Mouse (Mus musculus): ENCODE measurements at regions not wholly inside any gene's neighbourhood (a gene's known extent, or its start where the extent isn't known, plus 50 kb on each side); places are given as distances from the start of the nearest gene placed in this dataset.

GRCm38 (mm10) chrX:57869648-57870047 lies 152.9 kb upstream of the Zic3 start:
- no peaks in the 10 kb centered on the region for H3K9me3 ChIP-seq
- H3K9ac ChIP-seq, result no peak overlapping the region
- no peak overlapping the region for H3K4me2 ChIP-seq
- peak; percentile 53; the same call in 1 of the 2 replicates for ATAC-seq (ENCODE audit: low read depth)
- H3K27me3 ChIP-seq, result no peaks in the 10 kb centered on the region
- 42% methylated on average over 5 of the region's 5 CpGs for WGBS
- H3K4me1 ChIP-seq (replicated peaks), result no peaks in the 10 kb centered on the region
- H3K4me3 ChIP-seq, result no peak overlapping the region
- H3K27ac ChIP-seq (replicated peaks), result no peak overlapping the region
- no peaks in the 10 kb centered on the region for H3K36me3 ChIP-seq

GRCm38 (mm10) chrX:57916705-57917104 lies 105.8 kb upstream of the Zic3 start:
- H3K4me1 ChIP-seq (replicated peaks), result peaks cover 7% of the 10 kb centered on the region; the same call in 1 of the 2 replicates
- peak overlapping the region; percentile 30 for H3K4me2 ChIP-seq
- peaks cover 18% of the 10 kb centered on the region for H3K27me3 ChIP-seq
- H3K27ac ChIP-seq (replicated peaks), result no peak overlapping the region
- 23% methylated on average over 11 of the region's 11 CpGs for WGBS
- H3K4me3 ChIP-seq, result no peak overlapping the region
- H3K9ac ChIP-seq, result no peak overlapping the region
- no peaks in the 10 kb centered on the region for H3K9me3 ChIP-seq
- H3K36me3 ChIP-seq, result no peaks in the 10 kb centered on the region
- ATAC-seq (ENCODE audit: low read depth), result no peak

- H3K4me1 ChIP-seq (replicated peaks), result peaks cover 7% of the 10 kb centered on the region; the same call in 1 of the 2 replicates
- no peak overlapping the region for H3K4me3 ChIP-seq
- no peak overlapping the region for H3K9ac ChIP-seq
- no peak for ATAC-seq (ENCODE audit: low read depth)
- peak overlapping the region; percentile 30 for H3K4me2 ChIP-seq
- H3K9me3 ChIP-seq, result no peaks in the 10 kb centered on the region
- no peaks in the 10 kb centered on the region for H3K36me3 ChIP-seq
- WGBS, result 18% methylated on average over 21 of the region's 21 CpGs
- H3K27ac ChIP-seq (replicated peaks), result no peak overlapping the region
- peaks cover 27% of the 10 kb centered on the region for H3K27me3 ChIP-seq
Observed at GRCm38 (mm10) chrX:57917441-57918145, 104.9 kb upstream of the Zic3 start.

- Histone ChIP-seq H3K36me3 (no peaks in the 10 kb centered on the region), H3K27ac (replicated peaks) (no peak overlapping the region), H3K4me3 (no peak overlapping the region), H3K27me3 (peaks cover 34% of the 10 kb centered on the region), H3K4me1 (replicated peaks) (peaks cover 7% of the 10 kb centered on the region; the same call in 1 of the 2 replicates), H3K9me3 (no peaks in the 10 kb centered on the region), H3K4me2 (peak overlapping the region; percentile 30), H3K9ac (no peak overlapping the region)
- WGBS, result 20% methylated on average over 23 of the region's 25 CpGs
- ATAC-seq (ENCODE audit: low read depth), result no peak
Observed at GRCm38 (mm10) chrX:57918181-57919115, 104.1 kb upstream of the Zic3 start.

- WGBS, result 20% methylated on average over 17 of the region's 17 CpGs
- 0 out of 2 replicates have a peak, but pooled peaks have one; percentile 9 for ATAC-seq (ENCODE audit: low read depth)
- Histone ChIP-seq H3K27ac (replicated peaks) (no peak overlapping the region), H3K4me3 (0 out of 2 replicates have a peak overlapping the region, but pooled peaks have one; percentile 4), H3K36me3 (no peaks in the 10 kb centered on the region), H3K4me1 (replicated peaks) (peaks cover 7% of the 10 kb centered on the region; the same call in 1 of the 2 replicates), H3K9me3 (no peaks in the 10 kb centered on the region), H3K4me2 (peak overlapping the region; percentile 38), H3K27me3 (peaks cover 34% of the 10 kb centered on the region), H3K9ac (no peak overlapping the region)
Observed at GRCm38 (mm10) chrX:57919886-57920285, 102.6 kb upstream of the Zic3 start.

GRCm38 (mm10) chrX:57920376-57920775 lies 102.1 kb upstream of the Zic3 start:
- no peak overlapping the region for H3K9ac ChIP-seq
- no peak overlapping the region for H3K4me3 ChIP-seq
- H3K36me3 ChIP-seq, result no peaks in the 10 kb centered on the region
- peak overlapping the region; percentile 38 for H3K4me2 ChIP-seq
- 26% methylated on average over 18 of the region's 18 CpGs for WGBS
- H3K9me3 ChIP-seq, result no peaks in the 10 kb centered on the region
- H3K27me3 ChIP-seq, result peaks cover 34% of the 10 kb centered on the region
- ATAC-seq (ENCODE audit: low read depth), result no peak
- no peak overlapping the region for H3K27ac ChIP-seq (replicated peaks)
- peaks cover 7% of the 10 kb centered on the region; the same call in 1 of the 2 replicates for H3K4me1 ChIP-seq (replicated peaks)

- no peaks in the 10 kb centered on the region for H3K9me3 ChIP-seq
- H3K27ac ChIP-seq (replicated peaks), result no peak overlapping the region
- H3K4me2 ChIP-seq, result peak overlapping the region; percentile 38
- 24% methylated on average over 16 of the region's 16 CpGs for WGBS
- peaks cover 34% of the 10 kb centered on the region for H3K27me3 ChIP-seq
- no peak overlapping the region for H3K9ac ChIP-seq
- no peaks in the 10 kb centered on the region for H3K36me3 ChIP-seq
- H3K4me3 ChIP-seq, result no peak overlapping the region
- ATAC-seq (ENCODE audit: low read depth), result 0 out of 2 replicates have a peak, but pooled peaks have one; percentile 33
- peaks cover 7% of the 10 kb centered on the region; the same call in 1 of the 2 replicates for H3K4me1 ChIP-seq (replicated peaks)
Observed at GRCm38 (mm10) chrX:57921294-57921693, 101.2 kb upstream of the Zic3 start.

- 0 out of 2 replicates have a peak, but pooled peaks have one; percentile 6 for ATAC-seq (ENCODE audit: low read depth)
- Histone ChIP-seq H3K4me2 (peak overlapping the region; percentile 38), H3K36me3 (no peaks in the 10 kb centered on the region), H3K4me3 (0 out of 2 replicates have a peak overlapping the region, but pooled peaks have one; percentile 3), H3K27ac (replicated peaks) (no peak overlapping the region), H3K9me3 (no peaks in the 10 kb centered on the region), H3K27me3 (peaks cover 34% of the 10 kb centered on the region), H3K4me1 (replicated peaks) (peaks cover 7% of the 10 kb centered on the region; the same call in 1 of the 2 replicates), H3K9ac (no peak overlapping the region)
- 22% methylated on average over 25 of the region's 25 CpGs for WGBS
Observed at GRCm38 (mm10) chrX:57921821-57922449, 100.6 kb upstream of the Zic3 start.

- no peak overlapping the region for H3K4me3 ChIP-seq
- no peak overlapping the region for H3K9ac ChIP-seq
- no peak overlapping the region for H3K27ac ChIP-seq (replicated peaks)
- peaks cover 34% of the 10 kb centered on the region for H3K27me3 ChIP-seq
- no peak overlapping the region for H3K4me2 ChIP-seq
- 31% methylated on average over 5 of the region's 5 CpGs for WGBS
- no peaks in the 10 kb centered on the region for H3K36me3 ChIP-seq
- no peaks in the 10 kb centered on the region for H3K9me3 ChIP-seq
- peaks cover 6% of the 10 kb centered on the region; the same call in 1 of the 2 replicates for H3K4me1 ChIP-seq (replicated peaks)
- no peak for ATAC-seq (ENCODE audit: low read depth)
Observed at GRCm38 (mm10) chrX:57923836-57924235, 98.7 kb upstream of the Zic3 start.

GRCm38 (mm10) chrX:57935621-57936020 lies 86.9 kb upstream of the Zic3 start:
- ATAC-seq (ENCODE audit: low read depth), result no peak
- H3K4me1 ChIP-seq (replicated peaks), result no peaks in the 10 kb centered on the region
- no peak overlapping the region for H3K4me3 ChIP-seq
- H3K36me3 ChIP-seq, result no peaks in the 10 kb centered on the region
- 53% methylated on average over 3 of the region's 3 CpGs for WGBS
- H3K9me3 ChIP-seq, result no peaks in the 10 kb centered on the region
- no peak overlapping the region for H3K9ac ChIP-seq
- H3K27me3 ChIP-seq, result no peaks in the 10 kb centered on the region
- H3K27ac ChIP-seq (replicated peaks), result no peak overlapping the region
- H3K4me2 ChIP-seq, result no peak overlapping the region

GRCm38 (mm10) chrX:57938248-57938836 lies 84.2 kb upstream of the Zic3 start:
- WGBS, result 34% methylated on average over 6 of the region's 6 CpGs
- no peak overlapping the region for H3K27ac ChIP-seq (replicated peaks)

More at GRCm38 (mm10) chrX:57938248-57938836, 84.2 kb upstream of the Zic3 start:
- Histone ChIP-seq H3K4me2 (no peak overlapping the region), H3K36me3 (no peaks in the 10 kb centered on the region), H3K27me3 (no peaks in the 10 kb centered on the region), H3K4me3 (no peak overlapping the region), H3K9ac (no peak overlapping the region), H3K4me1 (replicated peaks) (no peaks in the 10 kb centered on the region), H3K9me3 (no peaks in the 10 kb centered on the region)
- ATAC-seq (ENCODE audit: low read depth), result no peak
